Mouse (Mus musculus) E14TG2a.4 (cell line): ENCODE measurements at regions not wholly inside any gene's neighbourhood (a gene's known extent, or its start where the extent isn't known, plus 50 kb on each side); places are given as distances from the start of the nearest gene placed in this dataset.

Experiments
- H3K27me3 ChIP-seq: 2 replicates; pipeline ENCODE4 v1.6.1; 2014; ENCODE audit warnings: low read length, control low read depth; ENCODE audit not compliant: insufficient read depth
- H3K36me3 ChIP-seq: 2 replicates; pipeline ENCODE4 v1.6.1; 2014; ENCODE audit warnings: low read length, control low read depth; ENCODE audit not compliant: insufficient read depth
- H3K4me1 ChIP-seq: replicated peaks from 2 replicates; pipeline ENCODE4 v1.6.1; 2014; ENCODE audit warnings: low read depth, low read length, control low read depth
- H3K4me3 ChIP-seq: replicated peaks from 2 replicates; pipeline ENCODE4 v1.5.1; 2014; ENCODE audit warnings: mild to moderate bottlenecking, low read length
- H3K9me3 ChIP-seq: 2 replicates; pipeline ENCODE4 v1.6.1; 2014; ENCODE audit warnings: low read length, control low read depth
- CTCF ChIP-seq: conservative IDR thresholded peaks from 2 replicates; pipeline ENCODE4 v1.5.1; 2014; ENCODE audit warnings: low read length
- NANOG ChIP-seq: IDR thresholded peaks from 2 replicates; pipeline ENCODE4 v1.6.1; 2014; ENCODE audit warnings: borderline replicate concordance, low read length, mixed read lengths
- POU5F1 ChIP-seq: IDR thresholded peaks from 2 replicates; pipeline ENCODE4 v1.6.1; 2014; ENCODE audit warnings: low read length, borderline replicate concordance

DNA sequence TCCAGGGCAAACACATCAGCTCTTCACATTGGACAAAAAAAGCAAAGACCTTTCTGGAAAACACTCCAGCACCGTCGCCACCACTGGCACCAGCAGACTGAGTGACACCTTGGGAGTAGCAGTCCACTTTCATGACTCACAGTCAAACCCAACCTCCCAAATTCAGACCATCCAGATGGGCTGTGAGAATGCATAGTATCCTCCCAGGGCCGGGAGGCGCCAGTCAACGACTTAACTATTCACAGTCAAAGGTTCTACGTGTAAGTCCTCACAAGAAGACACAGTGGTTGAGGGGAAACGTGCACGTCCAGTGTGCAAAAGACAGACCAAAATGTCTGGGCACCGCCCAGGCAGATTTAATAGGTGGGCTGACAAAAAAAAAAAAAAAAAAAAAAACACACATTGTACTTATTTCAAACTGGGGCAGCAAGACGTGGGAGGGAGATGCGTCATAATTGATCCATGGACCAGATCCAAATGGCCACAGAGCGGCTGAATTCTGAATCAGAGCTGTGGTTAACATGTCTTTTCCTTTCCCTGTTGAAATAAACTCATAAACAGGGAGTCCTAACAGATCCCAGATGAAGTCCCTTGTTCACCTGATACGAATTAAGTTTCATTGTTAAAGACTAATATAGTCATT, 137.6 kb upstream of the Sox2 start:
- TF ChIP-seq CTCF (no peak), POU5F1 (no peak), NANOG (no peak)
- H3K27me3 ChIP-seq = no peaks in the 10 kb centered on the region
- peaks cover 4% of the 10 kb centered on the region; the same call in 1 of the 2 replicates for H3K9me3 ChIP-seq
- no peak overlapping the region for H3K4me3 ChIP-seq
- no peaks in the 10 kb centered on the region for H3K4me1 ChIP-seq
- H3K36me3 ChIP-seq = no peaks in the 10 kb centered on the region

DNA sequence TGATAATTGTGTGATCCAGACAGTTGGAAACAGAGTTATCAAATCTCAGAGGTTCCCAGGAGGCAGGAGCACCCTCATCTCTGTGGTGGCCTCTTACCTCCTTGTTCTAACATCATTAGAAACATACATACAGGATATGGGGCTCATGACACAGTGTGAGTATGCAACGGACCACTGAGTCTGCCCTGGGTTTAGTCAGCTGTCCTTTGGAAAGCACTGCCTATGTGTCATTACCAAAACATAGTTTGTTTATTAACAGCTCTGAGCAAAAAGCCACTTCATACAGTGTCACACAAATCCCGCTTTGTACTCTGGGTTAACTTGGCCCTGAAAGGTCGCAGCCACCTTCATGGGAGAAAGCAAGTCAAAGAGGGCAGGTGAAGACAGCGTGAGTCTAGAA, 139.5 kb upstream of the Sox2 start:
- peaks cover 4% of the 10 kb centered on the region; the same call in 1 of the 2 replicates for H3K9me3 ChIP-seq
- no peaks in the 10 kb centered on the region for H3K27me3 ChIP-seq
- H3K4me1 ChIP-seq = no peaks in the 10 kb centered on the region
- TF ChIP-seq POU5F1 = no peak
- no peak for TF ChIP-seq CTCF
- no peak for TF ChIP-seq NANOG
- no peak overlapping the region for H3K4me3 ChIP-seq
- no peaks in the 10 kb centered on the region for H3K36me3 ChIP-seq

GRCm38 (mm10) chr3:34509160-34509559, 141.0 kb upstream of the Sox2 start:
- no peak for TF ChIP-seq CTCF
- no peak for TF ChIP-seq POU5F1
- TF ChIP-seq NANOG = no peak
- no peaks in the 10 kb centered on the region for H3K36me3 ChIP-seq
- no peak overlapping the region for H3K4me3 ChIP-seq
- H3K9me3 ChIP-seq = peaks cover 4% of the 10 kb centered on the region; the same call in 1 of the 2 replicates
- no peaks in the 10 kb centered on the region for H3K27me3 ChIP-seq
- H3K4me1 ChIP-seq = no peaks in the 10 kb centered on the region

- no peak for TF ChIP-seq POU5F1
- no peak for TF ChIP-seq NANOG
- TF ChIP-seq CTCF = no peak
- Histone ChIP-seq H3K9me3 (no peaks in the 10 kb centered on the region), H3K27me3 (no peaks in the 10 kb centered on the region), H3K4me1 (no peaks in the 10 kb centered on the region), H3K36me3 (no peaks in the 10 kb centered on the region), H3K4me3 (no peak overlapping the region)
Measured at GRCm38 (mm10) chr3:34504573-34504894, 145.7 kb upstream of the Sox2 start.

GRCm38 (mm10) chr3:34503874-34504572, 146.2 kb upstream of the Sox2 start:
- no peak overlapping the region for H3K4me3 ChIP-seq
- H3K27me3 ChIP-seq = no peaks in the 10 kb centered on the region
- no peaks in the 10 kb centered on the region for H3K9me3 ChIP-seq
- no peaks in the 10 kb centered on the region for H3K4me1 ChIP-seq
- no peaks in the 10 kb centered on the region for H3K36me3 ChIP-seq
- TF ChIP-seq CTCF (no peak), NANOG (no peak), POU5F1 (no peak)

DNA sequence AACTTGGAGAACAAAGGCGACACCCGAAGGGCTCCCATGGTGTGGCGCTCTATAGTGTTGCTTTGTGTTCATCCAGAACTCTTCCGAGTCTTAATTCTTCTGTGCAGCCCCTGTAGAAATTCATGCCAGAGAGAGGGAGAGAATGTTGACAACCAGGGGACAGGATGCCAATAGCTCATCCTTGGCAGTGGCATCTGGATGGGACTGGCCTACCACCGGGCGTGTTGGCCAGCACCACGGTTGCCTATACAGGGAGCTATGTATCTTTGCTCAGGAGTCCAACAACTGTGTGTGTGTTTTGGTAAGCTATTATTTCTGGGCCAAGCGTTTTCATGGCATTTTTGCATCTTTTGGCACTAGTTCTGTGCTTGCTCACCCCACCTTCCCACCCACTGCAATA, 153.4 kb upstream of the Sox2 start:
- H3K9me3 ChIP-seq = no peaks in the 10 kb centered on the region
- no peak overlapping the region for H3K4me3 ChIP-seq
- no peaks in the 10 kb centered on the region for H3K36me3 ChIP-seq
- TF ChIP-seq CTCF (no peak), NANOG (no peak), POU5F1 (no peak)
- no peaks in the 10 kb centered on the region for H3K4me1 ChIP-seq
- H3K27me3 ChIP-seq = no peaks in the 10 kb centered on the region

DNA sequence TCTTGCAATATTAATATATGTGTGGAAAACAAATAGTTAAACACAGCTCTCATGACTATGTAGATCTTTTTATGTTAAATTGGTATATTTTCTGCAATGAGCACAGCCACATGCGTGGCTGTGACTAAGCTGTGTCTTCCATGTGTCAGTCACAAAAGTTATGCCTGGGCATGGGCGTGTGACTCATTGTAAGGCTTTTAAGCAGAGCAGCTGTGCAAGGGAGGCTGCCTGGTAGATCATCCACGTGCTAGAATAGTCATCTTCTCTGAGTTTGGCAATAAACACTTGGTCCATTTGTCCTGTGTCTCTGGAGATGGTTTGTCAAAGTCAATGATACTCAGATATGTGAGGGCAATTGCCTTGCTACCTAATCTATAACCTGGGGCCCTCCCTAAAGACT, 154.6 kb upstream of the Sox2 start:
- no peak overlapping the region for H3K4me3 ChIP-seq
- no peaks in the 10 kb centered on the region for H3K4me1 ChIP-seq
- no peaks in the 10 kb centered on the region for H3K36me3 ChIP-seq
- H3K9me3 ChIP-seq = no peaks in the 10 kb centered on the region
- no peaks in the 10 kb centered on the region for H3K27me3 ChIP-seq
- TF ChIP-seq NANOG (no peak), CTCF (no peak), POU5F1 (no peak)

- Histone ChIP-seq H3K4me3 (no peak overlapping the region), H3K9me3 (no peaks in the 10 kb centered on the region), H3K36me3 (no peaks in the 10 kb centered on the region), H3K4me1 (no peaks in the 10 kb centered on the region), H3K27me3 (no peaks in the 10 kb centered on the region)
- TF ChIP-seq CTCF = no peak
- TF ChIP-seq POU5F1 = no peak
- TF ChIP-seq NANOG = no peak
Measured at GRCm38 (mm10) chr3:34493921-34494320, 156.3 kb upstream of the Sox2 start.

DNA sequence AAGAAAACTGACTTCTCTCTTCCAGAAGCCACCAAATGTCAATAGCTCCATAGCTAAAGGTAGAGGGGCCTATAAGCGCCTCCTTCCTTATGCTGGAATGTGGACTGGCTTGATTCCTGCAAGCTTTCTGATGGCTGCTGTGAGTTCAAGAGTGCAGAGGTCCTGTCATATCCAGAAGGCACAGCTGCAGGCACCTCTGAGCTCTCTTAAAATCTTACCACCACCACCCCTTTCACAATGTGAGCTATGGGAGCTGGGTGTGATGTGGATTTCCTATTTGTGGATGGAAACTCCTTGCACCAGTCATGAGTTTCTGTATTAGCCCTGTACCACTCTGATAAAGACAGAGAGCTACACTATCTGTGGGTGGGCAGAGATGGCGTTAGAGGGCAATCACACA, 161.2 kb upstream of the Sox2 start:
- peaks cover 20% of the 10 kb centered on the region for H3K4me1 ChIP-seq
- TF ChIP-seq CTCF (no peak), NANOG (no peak), POU5F1 (no peak)
- H3K4me3 ChIP-seq = no peak overlapping the region
- peaks cover 6% of the 10 kb centered on the region; the same call in 1 of the 2 replicates for H3K9me3 ChIP-seq
- no peaks in the 10 kb centered on the region for H3K36me3 ChIP-seq
- H3K27me3 ChIP-seq = no peaks in the 10 kb centered on the region
